Mouse (Mus musculus): Measurements from ENCODE around the gene Acd.

DNA sequence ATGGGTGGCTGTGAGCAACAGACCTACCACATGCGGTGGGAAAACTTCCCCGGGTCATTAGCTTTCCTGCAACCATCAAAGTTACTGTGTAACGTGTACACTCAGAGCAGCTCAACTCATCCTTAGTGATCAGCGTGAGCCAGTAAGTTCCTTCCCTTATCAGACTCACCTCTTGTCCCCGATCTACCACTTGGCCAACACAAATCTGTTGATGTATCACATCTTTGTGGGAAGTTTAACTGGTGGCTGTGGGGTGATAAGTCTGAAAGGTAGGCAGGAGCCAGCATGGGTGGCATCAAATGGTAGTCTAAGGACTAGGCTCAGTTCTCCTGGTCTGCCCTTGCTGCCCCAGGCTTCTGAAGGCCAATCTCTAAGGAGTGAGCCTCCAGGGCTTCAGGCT, 31.3 kb upstream of the Acd start:
- TF ChIP-seq CTCF (IDR thresholded peaks at IDR 0.05; ENCODE audit: borderline replicate concordance, control insufficient read depth, extremely low read depth, insufficient read depth, low read length, poor library complexity) (no peak), POLR2A (IDR thresholded peaks at IDR 0.05; ENCODE audit: control insufficient read depth, extremely low read depth, insufficient read depth, low read length, poor library complexity) (no peak)
